Mouse (Mus musculus) monocyte, adult 59 days (primary cell): ENCODE data around the gene Mcur1. TPM values are rescaled to one million over a fixed set of nuclear protein-coding genes. Genes with fewer than 3 reads are reported as not detected.

Experiments
- total RNA-seq, 2 experiments: library from RNA; stranded (reverse); gene quantifications; one replicate each; pipeline ENCODE4 v1.2.4; 2023

The Mcur1 gene
- total RNA-seq = 10 to 100 TPM; 31.7 to 35.7 TPM

GRCm38 (mm10) chr13:43559711-43560457 is at the start of gene Mcur1:
Gene Mcur1 (minus strand): TSS chr13:43560191.

Other genes starting within 250 kb of the Mcur1 start
- gene Sirt5, start 194.7 kb downstream of the Mcur1 start, total RNA-seq = 1 to 10 TPM; 3.2 TPM
- 10 to 100 TPM; 77.9 to 82.7 TPM for gene Nol7, start 161.8 kb downstream of the Mcur1 start, total RNA-seq
- gene Ranbp9, start 78.9 kb downstream of the Mcur1 start, total RNA-seq = 100 to 1,000 TPM; 102 to 111 TPM
- not detected for gene Rnf182, start 55.5 kb upstream of the Mcur1 start, total RNA-seq
- gene Cd83, start 224.6 kb upstream of the Mcur1 start, total RNA-seq = 100 to 1,000 TPM; 178 to 224 TPM